Mouse (Mus musculus) MEL (cell line): Measurements from ENCODE around the gene Ptpre.

Source experiments
- CTCF ChIP-seq, 3 experiments: IDR thresholded peaks in 2 of 3; conservative IDR thresholded peaks in 1 of 3; 2 replicates each; pipeline ENCODE4 v1.5.1; 2011 to 2012; ENCODE audit warnings: low read length in 3 of 3, low read depth in 2 of 3, mild to moderate bottlenecking in 2 of 3, improper control_type of control experiment in 1 of 3, inconsistent platforms in 1 of 3, mixed read lengths in 1 of 3, moderate library complexity in 1 of 3; ENCODE audit not compliant: control insufficient read depth in 1 of 3, insufficient read depth in 1 of 3, poor library complexity in 1 of 3, severe bottlenecking in 1 of 3
- EP300 ChIP-seq, 2 experiments: IDR thresholded peaks; 2 replicates each; pipeline ENCODE4 v1.6.1; 2011; ENCODE audit warnings: improper control_type of control experiment in 2 of 2, low read length in 2 of 2, low read depth in 1 of 2, mild to moderate bottlenecking in 1 of 2
- MAX ChIP-seq: IDR thresholded peaks from 2 replicates; pipeline ENCODE4 v1.6.1; 2011; ENCODE audit warnings: low read length, improper control_type of control experiment
- MXI1 ChIP-seq: IDR thresholded peaks from 2 replicates; pipeline ENCODE4 v1.6.1; 2011; ENCODE audit warnings: mild to moderate bottlenecking, low read depth, low read length, improper control_type of control experiment
- POLR2A ChIP-seq, 2 experiments: IDR thresholded peaks; 2 replicates each; pipeline ENCODE4 v1.6.1; 2011 to 2012; ENCODE audit warnings: low read length in 2 of 2, mild to moderate bottlenecking in 2 of 2, control low read depth in 1 of 2, improper control_type of control experiment in 1 of 2, low read depth in 1 of 2, moderate library complexity in 1 of 2; ENCODE audit not compliant: control insufficient read depth in 1 of 2, insufficient read depth in 1 of 2, poor library complexity in 1 of 2
- TAL1 ChIP-seq: IDR thresholded peaks from 2 replicates; pipeline ENCODE4 v1.6.1; 2012; ENCODE audit warnings: mild to moderate bottlenecking, inconsistent platforms, low read length, moderate library complexity, mixed read lengths
- USF1 ChIP-seq: IDR thresholded peaks from 2 replicates; pipeline ENCODE4 v1.6.1; 2014; ENCODE audit warnings: low read depth, mild to moderate bottlenecking, inconsistent platforms, low read length, improper control_type of control experiment, moderate library complexity

GRCm38 (mm10) chr7:135594676-135595075 lies 57.4 kb downstream of the Ptpre start:
- TF ChIP-seq EP300 (IDR thresholded peaks at IDR 0.05; ENCODE audit: low read depth in 1 of 2, low read length in 2 of 2) (no peak), MAX (no peak), MXI1 (no peak), TAL1 (no peak), USF1 (no peak), CTCF (IDR thresholded peaks at IDR 0.05 in 2 of 3, conservative IDR thresholded peaks at IDR 0.05 in 1 of 3; ENCODE audit: control insufficient read depth in 1 of 3, insufficient read depth in 1 of 3, low read depth in 2 of 3, low read length in 3 of 3, poor library complexity in 1 of 3, severe bottlenecking in 1 of 3) (no peak), POLR2A (IDR thresholded peaks at IDR 0.05; ENCODE audit: control insufficient read depth in 1 of 2, insufficient read depth in 1 of 2, low read depth in 1 of 2, low read length in 2 of 2, poor library complexity in 1 of 2) (peak; percentile 21 to 30; a peak in 2 of 4 replicates)
